Mouse (Mus musculus): ENCODE results near the gene Mpig6b. TPM values are rescaled to one million over a fixed set of nuclear protein-coding genes. Genes with fewer than 3 reads are reported as not detected.

Mpig6b gene
- polyA plus RNA-seq, 1 experiment from 2014 or later, result 1.2 TPM

- peaks cover 50% of the 10 kb centered on the region for H3K4me1 ChIP-seq (replicated peaks)
- WGBS, result 14% methylated on average over 6 of the region's 6 CpGs
- H3K27me3 ChIP-seq (replicated peaks), result peaks cover 5% of the 10 kb centered on the region; the same call in 1 of the 2 replicates
- H3K4me3 ChIP-seq, result no peak overlapping the region
- H3K27ac ChIP-seq (ENCODE audit: poor library complexity, severe bottlenecking), result peak overlapping the region; percentile 83
- H3K4me2 ChIP-seq, result peak overlapping the region; percentile 55
- H3K9me3 ChIP-seq (replicated peaks), result no peaks in the 10 kb centered on the region
- 0 out of 2 replicates have a peak overlapping the region, but pooled peaks have one; percentile 32 for H3K9ac ChIP-seq
- ATAC-seq (ENCODE audit: insufficient number of reproducible peaks, low FRiP score), result peak; percentile 85
- no peaks in the 10 kb centered on the region for H3K36me3 ChIP-seq
Measured at GRCm38 (mm10) chr17:35021842-35022477, 44.0 kb downstream of the Mpig6b start.

- Histone ChIP-seq H3K27ac (ENCODE audit: poor library complexity, severe bottlenecking) (peak overlapping the region; percentile 83), H3K4me3 (peak overlapping the region; percentile 14), H3K27me3 (replicated peaks) (peaks cover 5% of the 10 kb centered on the region; the same call in 1 of the 2 replicates), H3K9ac (peak overlapping the region; percentile 32; the same call in 1 of the 2 replicates), H3K4me1 (replicated peaks) (peaks cover 52% of the 10 kb centered on the region), H3K36me3 (peaks cover 2% of the 10 kb centered on the region), H3K9me3 (replicated peaks) (no peaks in the 10 kb centered on the region), H3K4me2 (peak overlapping the region; percentile 55)
- 6% methylated on average over 17 of the region's 17 CpGs for WGBS
- peak; percentile 49 for ATAC-seq (ENCODE audit: insufficient number of reproducible peaks, low FRiP score)
Measured at GRCm38 (mm10) chr17:35021163-35021808, 44.7 kb downstream of the Mpig6b start.

DNA sequence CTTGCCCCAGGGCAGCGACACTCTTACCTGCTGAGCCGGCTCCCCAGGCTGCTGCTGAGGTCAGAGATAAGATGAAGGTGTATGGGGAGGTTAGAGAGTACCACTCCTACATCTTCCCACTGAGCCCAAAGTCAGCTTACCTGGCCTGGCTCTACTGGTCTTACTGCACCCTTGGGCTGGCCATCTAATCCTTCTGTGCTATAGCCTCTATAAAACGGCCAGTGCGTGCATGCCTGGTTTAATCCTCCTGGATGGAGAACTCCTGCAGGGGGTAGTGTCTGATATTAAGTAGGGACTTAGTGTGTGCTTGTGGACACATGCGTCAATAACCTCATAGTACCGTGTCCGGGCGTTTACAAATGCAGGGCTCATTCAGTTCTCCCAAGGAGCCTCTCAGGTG is 45.4 kb downstream of the Mpig6b start:
- Histone ChIP-seq H3K4me3 (no peak overlapping the region), H3K9me3 (replicated peaks) (no peaks in the 10 kb centered on the region), H3K27me3 (replicated peaks) (peaks cover 5% of the 10 kb centered on the region; the same call in 1 of the 2 replicates), H3K4me2 (no peak overlapping the region), H3K4me1 (replicated peaks) (peaks cover 54% of the 10 kb centered on the region), H3K9ac (no peak overlapping the region), H3K36me3 (peaks cover 10% of the 10 kb centered on the region), H3K27ac (ENCODE audit: poor library complexity, severe bottlenecking) (no peak overlapping the region)
- no peak for ATAC-seq (ENCODE audit: insufficient number of reproducible peaks, low FRiP score)
- WGBS, result 85% methylated on average over 8 of the region's 8 CpGs

DNA sequence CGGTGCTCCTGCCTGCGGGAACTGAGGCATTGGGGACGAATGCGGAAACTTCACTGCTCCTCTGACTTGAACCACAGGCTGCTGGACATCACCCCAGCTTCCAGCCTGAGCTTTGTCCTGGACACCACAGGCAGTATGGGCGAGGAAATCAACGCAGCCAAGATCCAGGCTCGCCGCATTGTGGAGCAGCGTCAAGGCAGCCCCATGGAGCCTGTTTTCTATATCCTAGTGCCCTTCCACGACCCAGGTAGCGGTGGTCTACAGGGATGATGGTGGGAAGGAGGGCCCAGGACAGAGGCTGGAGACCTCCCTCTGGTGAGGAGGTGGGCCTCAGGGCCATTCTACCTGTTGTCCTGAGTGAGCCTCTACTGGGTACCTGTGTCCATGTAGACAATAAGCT is 46.1 kb downstream of the Mpig6b start:
- Histone ChIP-seq H3K36me3 (peaks cover 16% of the 10 kb centered on the region), H3K4me2 (no peak overlapping the region), H3K27me3 (replicated peaks) (peaks cover 5% of the 10 kb centered on the region; the same call in 1 of the 2 replicates), H3K9me3 (replicated peaks) (no peaks in the 10 kb centered on the region), H3K4me3 (no peak overlapping the region), H3K4me1 (replicated peaks) (peaks cover 53% of the 10 kb centered on the region), H3K9ac (no peak overlapping the region), H3K27ac (ENCODE audit: poor library complexity, severe bottlenecking) (no peak overlapping the region)
- 75% methylated on average over 11 of the region's 11 CpGs for WGBS
- ATAC-seq (ENCODE audit: insufficient number of reproducible peaks, low FRiP score), result no peak

GRCm38 (mm10) chr17:35018171-35018570 is 47.8 kb downstream of the Mpig6b start:
- no peaks in the 10 kb centered on the region for H3K9me3 ChIP-seq (replicated peaks)
- no peak overlapping the region for H3K4me2 ChIP-seq
- no peak overlapping the region for H3K9ac ChIP-seq
- peaks cover 5% of the 10 kb centered on the region; the same call in 1 of the 2 replicates for H3K27me3 ChIP-seq (replicated peaks)
- no peak overlapping the region for H3K4me3 ChIP-seq
- ATAC-seq (ENCODE audit: insufficient number of reproducible peaks, low FRiP score), result no peak
- no peak overlapping the region for H3K27ac ChIP-seq (ENCODE audit: poor library complexity, severe bottlenecking)
- H3K4me1 ChIP-seq (replicated peaks), result peaks cover 37% of the 10 kb centered on the region
- H3K36me3 ChIP-seq, result peaks cover 34% of the 10 kb centered on the region
- 68% methylated on average over 3 of the region's 3 CpGs for WGBS

GRCm38 (mm10) chr17:35017706-35018030 is 48.3 kb downstream of the Mpig6b start:
- Histone ChIP-seq H3K27me3 (replicated peaks) (peaks cover 5% of the 10 kb centered on the region; the same call in 1 of the 2 replicates), H3K27ac (ENCODE audit: poor library complexity, severe bottlenecking) (no peak overlapping the region), H3K36me3 (peaks cover 39% of the 10 kb centered on the region), H3K4me2 (no peak overlapping the region), H3K9me3 (replicated peaks) (no peaks in the 10 kb centered on the region), H3K9ac (no peak overlapping the region), H3K4me3 (no peak overlapping the region), H3K4me1 (replicated peaks) (peaks cover 32% of the 10 kb centered on the region)
- ATAC-seq (ENCODE audit: insufficient number of reproducible peaks, low FRiP score), result no peak
- 65% methylated on average over 14 of the region's 14 CpGs for WGBS

DNA sequence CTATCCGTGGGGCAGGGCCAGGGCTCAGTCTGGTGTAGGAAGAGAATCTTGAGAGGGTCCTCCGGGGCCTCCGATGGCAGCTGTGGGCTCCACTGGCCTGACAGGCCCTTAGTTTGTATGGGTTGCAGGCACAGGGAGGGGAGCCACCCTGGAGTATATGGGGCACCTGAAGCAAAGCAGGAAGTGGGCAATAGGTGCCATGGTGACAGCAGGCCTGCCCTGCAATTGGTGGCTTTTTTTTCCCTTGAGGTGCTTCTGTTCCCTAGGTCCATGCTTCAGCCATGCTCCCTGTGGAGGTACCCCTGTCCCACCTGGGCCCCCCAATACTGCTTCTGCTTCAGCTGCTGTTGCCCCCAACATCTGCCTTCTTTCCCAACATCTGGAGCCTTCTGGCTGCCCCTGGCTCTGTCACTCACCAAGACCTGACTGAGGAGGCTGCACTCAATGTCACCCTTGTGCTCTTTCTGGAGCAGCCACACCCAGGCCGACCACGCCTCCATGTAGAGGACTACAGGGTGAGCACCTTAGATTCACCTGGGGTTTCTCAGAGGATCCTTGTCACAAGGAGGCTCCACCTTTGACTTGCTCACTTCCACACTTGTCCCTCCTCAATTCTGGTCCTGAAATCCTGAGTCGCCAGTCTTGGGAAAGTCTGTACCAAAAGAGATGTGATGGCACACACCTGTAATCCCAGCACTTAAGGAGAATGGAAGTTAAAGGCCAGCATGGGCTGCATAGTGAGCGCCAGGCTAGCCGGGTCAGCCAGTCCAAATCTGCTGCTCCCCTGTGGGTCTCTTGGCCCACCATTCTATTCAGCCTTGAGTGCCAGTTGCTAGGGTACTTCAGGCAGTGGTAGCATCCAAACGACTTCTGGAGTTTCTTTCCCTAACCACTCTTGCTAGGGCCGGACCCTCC is 48.9 kb downstream of the Mpig6b start:
- 80% methylated on average over 10 of the region's 10 CpGs for WGBS
- Histone ChIP-seq H3K36me3 (peaks cover 45% of the 10 kb centered on the region), H3K9ac (peak overlapping the region; percentile 33; the same call in 1 of the 2 replicates), H3K4me1 (replicated peaks) (peaks cover 29% of the 10 kb centered on the region), H3K27ac (ENCODE audit: poor library complexity, severe bottlenecking) (0 out of 2 replicates have a peak overlapping the region, but pooled peaks have one; percentile 16), H3K9me3 (replicated peaks) (no peaks in the 10 kb centered on the region), H3K4me2 (no peak overlapping the region), H3K27me3 (replicated peaks) (peaks cover 5% of the 10 kb centered on the region; the same call in 1 of the 2 replicates), H3K4me3 (no peak overlapping the region)
- no peak for ATAC-seq (ENCODE audit: insufficient number of reproducible peaks, low FRiP score)

DNA sequence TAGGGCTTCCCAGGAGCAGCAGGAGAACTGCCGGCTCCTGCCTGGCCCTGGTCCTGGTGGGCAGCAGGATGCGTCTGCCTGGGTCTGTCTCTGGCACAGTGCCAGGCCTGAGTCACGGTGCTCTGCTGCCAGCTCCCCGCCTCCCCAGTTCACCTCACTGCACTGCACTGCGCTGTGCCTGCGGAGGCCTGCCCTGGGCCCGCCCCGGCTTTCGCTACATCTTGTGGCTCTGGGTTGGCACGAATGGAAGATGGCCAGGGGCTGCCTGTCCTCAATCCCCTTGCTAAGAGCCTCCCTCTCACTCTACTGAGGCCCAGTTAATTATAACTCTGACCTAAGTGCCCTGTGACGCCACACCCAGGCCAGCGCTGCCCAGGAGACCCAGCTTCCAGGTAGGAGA is 49.6 kb downstream of the Mpig6b start, which contains the start of gene Vwa7:
TSS of gene Vwa7 (plus strand) at position 204 of the 400 bp plus-strand sequence.
- Histone ChIP-seq H3K36me3 (peaks cover 51% of the 10 kb centered on the region), H3K27me3 (replicated peaks) (peaks cover 5% of the 10 kb centered on the region; the same call in 1 of the 2 replicates), H3K9me3 (replicated peaks) (no peaks in the 10 kb centered on the region), H3K4me3 (no peak within 1 kb of the TSS), H3K4me1 (replicated peaks) (peaks cover 23% of the 10 kb centered on the region), H3K4me2 (no peak within 1 kb of the TSS), H3K27ac (ENCODE audit: poor library complexity, severe bottlenecking) (peak within 1 kb of the TSS; percentile 16; the same call in 1 of the 2 replicates), H3K9ac (peak within 1 kb of the TSS; percentile 33; the same call in 1 of the 2 replicates)
- no peak; the same call in 1 of the 2 replicates for ATAC-seq (ENCODE audit: insufficient number of reproducible peaks, low FRiP score)
- WGBS, result 53% methylated on average over 12 of the region's 12 CpGs

GRCm38 (mm10) chr17:35015296-35015695 is 50.7 kb downstream of the Mpig6b start:
- peaks cover 62% of the 10 kb centered on the region for H3K36me3 ChIP-seq
- H3K27ac ChIP-seq (ENCODE audit: poor library complexity, severe bottlenecking), result no peak overlapping the region
- peaks cover 3% of the 10 kb centered on the region; the same call in 1 of the 2 replicates for H3K27me3 ChIP-seq (replicated peaks)
- ATAC-seq (ENCODE audit: insufficient number of reproducible peaks, low FRiP score), result no peak
- H3K9ac ChIP-seq, result peak overlapping the region; percentile 33; the same call in 1 of the 2 replicates
- H3K4me2 ChIP-seq, result no peak overlapping the region
- no peaks in the 10 kb centered on the region for H3K9me3 ChIP-seq (replicated peaks)
- WGBS, result 92% methylated on average over 16 of the region's 16 CpGs
- no peak overlapping the region for H3K4me3 ChIP-seq
- H3K4me1 ChIP-seq (replicated peaks), result peaks cover 16% of the 10 kb centered on the region

GRCm38 (mm10) chr17:35013221-35013620 is 52.8 kb downstream of the Mpig6b start:
- no peak overlapping the region for H3K4me2 ChIP-seq
- H3K36me3 ChIP-seq, result peaks cover 82% of the 10 kb centered on the region
- no peaks in the 10 kb centered on the region; the same call in 1 of the 2 replicates for H3K27me3 ChIP-seq (replicated peaks)
- no peaks in the 10 kb centered on the region for H3K9me3 ChIP-seq (replicated peaks)
- ATAC-seq (ENCODE audit: insufficient number of reproducible peaks, low FRiP score), result no peak
- H3K27ac ChIP-seq (ENCODE audit: poor library complexity, severe bottlenecking), result no peak overlapping the region
- H3K9ac ChIP-seq, result no peak overlapping the region
- no peak overlapping the region for H3K4me3 ChIP-seq
- WGBS, result 85% methylated on average over 6 of the region's 6 CpGs
- H3K4me1 ChIP-seq (replicated peaks), result peaks cover 16% of the 10 kb centered on the region
